In the genomic region with DNA sequence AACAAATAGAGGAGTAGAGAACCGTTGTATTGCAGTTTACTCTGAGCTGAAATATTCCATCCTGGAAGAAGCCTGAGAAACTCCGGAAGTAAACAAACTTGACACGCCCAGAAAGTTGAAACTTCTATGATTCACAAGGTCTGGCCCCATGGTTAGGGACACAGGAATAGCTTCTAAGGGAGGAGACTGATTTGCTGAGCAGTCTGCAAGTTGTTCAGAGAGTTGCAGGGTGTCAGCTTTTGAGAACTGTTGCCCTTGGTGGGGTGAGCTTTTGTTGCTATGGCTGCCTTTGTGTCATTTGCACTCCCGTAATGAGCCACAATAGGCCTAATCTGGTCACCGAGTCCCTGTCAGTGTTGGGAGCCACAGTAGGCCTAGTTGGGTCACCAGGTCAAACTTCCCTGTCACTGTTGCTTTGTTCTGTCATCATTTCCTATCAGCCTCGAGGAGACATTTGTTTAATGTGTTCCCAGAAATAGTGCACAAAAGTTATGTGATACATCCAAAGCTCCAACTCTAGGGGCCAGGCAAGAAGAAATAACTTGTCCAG, we compare ENCODE assay signal across 22 mouse cellular contexts.
DNase-seq lines count a peak whose midpoint lies in the region; ATAC-seq and TF ChIP-seq lines count a peak whose summit lies in the region.
"Had no signal": no experiment of that assay in that cellular context is flagged by ENCODE, and none has a peak within 500 bp of the region (broad histone marks: within the 10 kb centered on the region; RNA-seq: fewer than 3 reads in every experiment).

No protein-coding gene starts in this region.

- no peak for ATAC-seq in hindbrain, embryonic 13.5 days (ENCODE audit: low FRiP score)
- ATAC-seq in midbrain, embryonic 11.5 days (ENCODE audit: low FRiP score), result peak; percentile 58; the same call in 1 of the 2 replicates
- ATAC-seq in midbrain, embryonic 14.5 days (ENCODE audit: low FRiP score, low TSS enrichment), result no peak
- ATAC-seq: forebrain, embryonic 13.5 days; intestine, embryonic 15.5 days had no signal

- TF ChIP-seq CTCF in cortical plate, adult 2 months (IDR thresholded peaks at IDR 0.05; ENCODE audit: extremely low read depth, insufficient read depth, low read length), result no peak
- no peak for TF ChIP-seq CTCF in gastrocnemius, adult 2 months (IDR thresholded peaks at IDR 0.05)

- H3K27ac ChIP-seq in hindbrain, embryonic 10.5 days, result peak overlapping the region; percentile 73; the same call in 1 of the 2 replicates
- no peak overlapping the region for H3K27ac ChIP-seq in hindbrain, embryonic 13.5 days
- H3K27ac ChIP-seq in midbrain, embryonic 11.5 days (ENCODE audit: low read depth, low read length), result no peak overlapping the region
- no peak overlapping the region for H3K27ac ChIP-seq in midbrain, embryonic 14.5 days (replicated peaks; ENCODE audit: low read depth, low read length)
- peak overlapping the region; percentile 77; the same call in 1 of the 2 replicates for H3K27ac ChIP-seq in cortical plate, adult 2 months (ENCODE audit: insufficient read depth, low read length)
- H3K27ac ChIP-seq in gastrocnemius, adult 2 months, result no peak overlapping the region
- H3K27ac ChIP-seq: embryonic facial prominence, embryonic 13.5 days; forebrain, embryonic 13.5 days; heart, adult 2 months; heart, embryonic 15.5 days; hindbrain, embryonic 12.5 days; intestine, embryonic 15.5 days had no signal

- WGBS in hindbrain, embryonic 10.5 days, result 39% methylated on average over 6 of the region's 6 CpGs
- 34% methylated on average over 6 of the region's 6 CpGs for WGBS in hindbrain, embryonic 13.5 days
- 32% methylated on average over 6 of the region's 6 CpGs for whole genome bisulfite sequencing in midbrain, embryonic 11.5 days
- WGBS in midbrain, embryonic 14.5 days, result 30% methylated on average over 6 of the region's 6 CpGs

- no peak overlapping the region for H3K4me3 ChIP-seq in hindbrain, embryonic 10.5 days
- no peak overlapping the region for H3K4me3 ChIP-seq in hindbrain, embryonic 13.5 days
- no peak overlapping the region for H3K4me3 ChIP-seq in midbrain, embryonic 11.5 days (ENCODE audit: low read depth, low read length)
- no peak overlapping the region for H3K4me3 ChIP-seq in midbrain, embryonic 14.5 days (replicated peaks; ENCODE audit: low read depth, low read length)
- H3K4me3 ChIP-seq in cortical plate, adult 2 months (ENCODE audit: insufficient read depth, low read length), result no peak overlapping the region
- no peak overlapping the region for H3K4me3 ChIP-seq in gastrocnemius, adult 2 months
- H3K4me3 ChIP-seq: embryonic facial prominence, embryonic 13.5 days; forebrain, embryonic 13.5 days; heart, adult 2 months; heart, embryonic 15.5 days; hindbrain, embryonic 12.5 days; intestine, embryonic 15.5 days had no signal

- peaks cover 27% of the 10 kb centered on the region for H3K4me1 ChIP-seq in hindbrain, embryonic 10.5 days (replicated peaks)
- no peaks in the 10 kb centered on the region for H3K4me1 ChIP-seq in hindbrain, embryonic 13.5 days (replicated peaks)
- H3K4me1 ChIP-seq in midbrain, embryonic 11.5 days (ENCODE audit: control insufficient read depth, insufficient read depth, low read length), result peaks cover 16% of the 10 kb centered on the region
- no peaks in the 10 kb centered on the region for H3K4me1 ChIP-seq in midbrain, embryonic 14.5 days (ENCODE audit: control insufficient read depth, insufficient read depth, low read length)
- H3K4me1 ChIP-seq in cortical plate, adult 2 months (ENCODE audit: control insufficient read depth, insufficient read depth, low read length), result peaks cover 10% of the 10 kb centered on the region
- H3K4me1 ChIP-seq: embryonic facial prominence, embryonic 13.5 days; forebrain, embryonic 13.5 days; heart, embryonic 15.5 days; intestine, embryonic 15.5 days had no signal

- no peak for TF ChIP-seq POLR2A in cortical plate, adult 2 months (IDR thresholded peaks at IDR 0.05; ENCODE audit: extremely low read depth, insufficient read depth, low read length)

- H3K4me2 ChIP-seq in hindbrain, embryonic 13.5 days, result no peak overlapping the region
- no peak overlapping the region for H3K4me2 ChIP-seq in midbrain, embryonic 11.5 days
- no peak overlapping the region for H3K4me2 ChIP-seq in midbrain, embryonic 14.5 days (ENCODE audit: low read length)
- H3K4me2 ChIP-seq: embryonic facial prominence, embryonic 13.5 days; forebrain, embryonic 13.5 days; heart, embryonic 11.5 days; heart, embryonic 15.5 days; hindbrain, embryonic 12.5 days; intestine, embryonic 15.5 days had no signal

- DNase-seq in hindbrain, embryonic 10.5 days (ENCODE audit: low spot score), result peak; percentile 60
- no peak for DNase-seq in midbrain, embryonic 11.5 days (ENCODE audit: low spot score, missing footprints)
- no peak for DNase-seq in midbrain, embryonic 14.5 days
- DNase-seq in embryo, embryonic 9.5 days (ENCODE audit: extremely low spot score), result peak; percentile 34
- no peak for DNase-seq in gastrocnemius, adult 2 months
- DNase-seq in frontal cortex, postnatal 36 days (ENCODE audit: low spot score in 2 of 2), result no peak
- DNase-seq: adrenal gland, postnatal 10 days; cerebellum, adult 11 months; cerebellum, adult 8-10 months; cerebellum, postnatal 25 days; gastrocnemius, postnatal 10 days; heart, adult 2 months; heart, postnatal 14 days; kidney, adult 18-20 months had no signal

- intact Hi-C loops in gastrocnemius, adult 2 months (cut with DNase I), result no loop called here

- no peaks in the 10 kb centered on the region for H3K36me3 ChIP-seq in hindbrain, embryonic 10.5 days
- H3K36me3 ChIP-seq in hindbrain, embryonic 13.5 days, result no peaks in the 10 kb centered on the region
- H3K36me3 ChIP-seq in midbrain, embryonic 11.5 days (ENCODE audit: control insufficient read depth, insufficient read depth, low read length), result no peaks in the 10 kb centered on the region
- no peaks in the 10 kb centered on the region for H3K36me3 ChIP-seq in midbrain, embryonic 14.5 days (ENCODE audit: control insufficient read depth, insufficient read depth, low read length)
- H3K36me3 ChIP-seq: embryonic facial prominence, embryonic 13.5 days; heart, embryonic 15.5 days; hindbrain, embryonic 12.5 days; intestine, embryonic 15.5 days had no signal

- H3K27me3 ChIP-seq in hindbrain, embryonic 10.5 days (ENCODE audit: insufficient read depth, poor library complexity, severe bottlenecking), result no peaks in the 10 kb centered on the region
- H3K27me3 ChIP-seq in hindbrain, embryonic 13.5 days, result no peaks in the 10 kb centered on the region
- H3K27me3 ChIP-seq in midbrain, embryonic 11.5 days (ENCODE audit: control insufficient read depth, insufficient read depth, low read length), result peaks cover 5% of the 10 kb centered on the region; the same call in 1 of the 2 replicates
- no peaks in the 10 kb centered on the region for H3K27me3 ChIP-seq in midbrain, embryonic 14.5 days (ENCODE audit: control insufficient read depth, insufficient read depth, low read length)
- H3K27me3 ChIP-seq: embryonic facial prominence, embryonic 13.5 days; forebrain, embryonic 13.5 days; heart, embryonic 15.5 days; hindbrain, embryonic 12.5 days; intestine, embryonic 15.5 days had no signal

- no peaks in the 10 kb centered on the region for H3K9me3 ChIP-seq in hindbrain, embryonic 10.5 days
- H3K9me3 ChIP-seq in hindbrain, embryonic 13.5 days, result no peaks in the 10 kb centered on the region
- no peaks in the 10 kb centered on the region for H3K9me3 ChIP-seq in midbrain, embryonic 11.5 days (ENCODE audit: control insufficient read depth, low read length)
- H3K9me3 ChIP-seq in midbrain, embryonic 14.5 days (ENCODE audit: control insufficient read depth, low read length), result no peaks in the 10 kb centered on the region
- H3K9me3 ChIP-seq: embryonic facial prominence, embryonic 13.5 days; forebrain, embryonic 13.5 days; heart, embryonic 15.5 days; hindbrain, embryonic 12.5 days; intestine, embryonic 15.5 days had no signal

- H3K9ac ChIP-seq in hindbrain, embryonic 13.5 days, result no peak overlapping the region
- H3K9ac ChIP-seq in midbrain, embryonic 11.5 days (ENCODE audit: low read length), result no peak overlapping the region
- no peak overlapping the region for H3K9ac ChIP-seq in midbrain, embryonic 14.5 days (replicated peaks; ENCODE audit: low read length)
- H3K9ac ChIP-seq: embryonic facial prominence, embryonic 13.5 days; forebrain, embryonic 13.5 days; heart, embryonic 15.5 days; hindbrain, embryonic 12.5 days; intestine, embryonic 15.5 days had no signal

Comparison
In these comparisons a context has a peak if more than half of its experiments do, and no peak if none do; other contexts are left out.
1. H3K27ac ChIP-seq: peak in hindbrain, embryonic 10.5 days (single experiment) and cortical plate, adult 2 months (single experiment); none in hindbrain, embryonic 13.5 days (single experiment), midbrain, embryonic 11.5 days (single experiment), midbrain, embryonic 14.5 days (single experiment) and gastrocnemius, adult 2 months (single experiment).
2. DNase-seq: peak in hindbrain, embryonic 10.5 days (single experiment) and embryo, embryonic 9.5 days (single experiment); none in midbrain, embryonic 11.5 days (single experiment), midbrain, embryonic 14.5 days (single experiment), gastrocnemius, adult 2 months (single experiment) and frontal cortex, postnatal 36 days (0 of 2).